In the genomic region with DNA sequence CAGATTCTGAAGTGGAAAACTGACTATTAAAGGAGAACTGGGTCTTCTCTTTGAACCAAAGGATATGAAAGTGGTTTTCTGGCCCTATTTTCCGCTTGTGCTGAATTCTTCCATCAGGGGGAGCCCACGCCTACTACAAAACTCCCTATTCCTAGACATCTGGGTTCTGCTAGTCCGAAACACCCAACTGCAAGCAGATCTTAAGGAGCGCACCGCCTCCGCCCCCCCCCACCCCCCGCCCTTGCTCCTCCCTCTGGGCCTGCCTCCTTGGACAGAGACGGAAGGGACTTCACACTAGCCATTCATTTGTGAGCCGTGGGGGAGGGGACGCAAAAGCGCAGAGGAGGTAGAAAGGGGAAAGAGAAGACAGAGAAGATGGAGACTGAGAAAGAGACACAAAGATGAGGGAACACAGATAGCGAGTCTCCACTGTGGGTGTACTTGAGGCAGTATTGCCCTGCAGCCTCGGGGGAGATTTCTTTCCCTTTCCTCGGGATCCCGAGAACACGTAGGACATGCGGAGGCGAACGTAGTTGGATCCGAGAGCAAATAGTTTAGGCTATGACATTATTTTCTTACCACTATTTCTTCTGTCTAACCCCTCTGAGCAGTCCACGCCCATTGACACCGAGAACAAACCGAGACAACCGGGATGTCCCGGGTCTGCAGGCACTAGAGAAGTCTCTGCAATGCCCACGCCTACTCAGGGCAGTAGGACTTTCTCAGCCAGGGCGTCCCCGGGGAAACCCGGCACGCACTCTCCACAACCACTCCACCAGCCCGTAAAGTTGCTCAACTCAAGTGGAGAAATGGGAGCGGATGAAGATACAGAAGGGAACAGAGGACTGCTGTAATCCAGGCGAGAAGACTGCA, we compare ENCODE assay signal across 8 mouse cellular contexts. TPM values are rescaled to one million over a fixed set of nuclear protein-coding genes. Genes with fewer than 3 reads are reported as not detected.
A peak's percentile ranks its signal among the peaks of the same experiment; 100 is the strongest.
DNase-seq lines count a peak whose midpoint lies in the region; ATAC-seq and TF ChIP-seq lines count a peak whose summit lies in the region.

No protein-coding gene starts in this region.

- peak overlapping the region; percentile 75 for H3K9ac ChIP-seq in hindbrain, embryonic 16.5 days (ENCODE audit: low read depth, low read length)

- peak overlapping the region; percentile 86 for H3K4me3 ChIP-seq in gastrocnemius, adult 2 months
- H3K4me3 ChIP-seq in hindbrain, embryonic 16.5 days (ENCODE audit: low read length): peak overlapping the region; percentile 69

- peak; percentile 91 for ATAC-seq in hindbrain, embryonic 16.5 days

- H3K4me1 ChIP-seq in hindbrain, embryonic 16.5 days (ENCODE audit: control insufficient read depth, insufficient read depth, low read depth, low read length): peaks cover 2% of the 10 kb centered on the region

- peak overlapping the region; percentile 92 for H3K4me2 ChIP-seq in hindbrain, embryonic 16.5 days (ENCODE audit: low read length)

- WGBS in hindbrain, embryonic 16.5 days: under 1% methylated on average over 33 of the region's 33 CpGs

- H3K36me3 ChIP-seq in hindbrain, embryonic 16.5 days (ENCODE audit: control insufficient read depth, insufficient read depth, low read length): no peaks in the 10 kb centered on the region

- H3K9me3 ChIP-seq in hindbrain, embryonic 16.5 days (ENCODE audit: control insufficient read depth, low read length): no peaks in the 10 kb centered on the region

- intact Hi-C loops in gastrocnemius, adult 2 months (cut with DNase I): loop anchor here (10.0 kb wide), 1 partner anchor 354 kb away; no protein-coding TSS in a partner anchor

- TF ChIP-seq CTCF in gastrocnemius, adult 2 months (IDR thresholded peaks at IDR 0.05): peak; percentile 60

- no peaks in the 10 kb centered on the region for H3K27me3 ChIP-seq in hindbrain, embryonic 16.5 days (replicated peaks; ENCODE audit: control insufficient read depth, insufficient read depth, low read length)

- DNase-seq in ZHBTc4 (ENCODE audit: low read depth, low spot score): peak; percentile 81
- peak; percentile 33 to 38 for DNase-seq in cerebellum, postnatal 36 days
- peak; percentile 72 for DNase-seq in gastrocnemius, adult 2 months
- peak; percentile 68 for DNase-seq in left cerebral cortex, adult 11 months (ENCODE audit: low spot score)
- peak; percentile 72 for DNase-seq in lung, postnatal 25 days (ENCODE audit: low spot score)
- peak; percentile 72 for DNase-seq in ovary, postnatal 36 days (ENCODE audit: low spot score)
- peak; percentile 71 for DNase-seq in urinary bladder, postnatal 14 days (ENCODE audit: low spot score)

- peak overlapping the region; percentile 83 for H3K27ac ChIP-seq in gastrocnemius, adult 2 months
- H3K27ac ChIP-seq in hindbrain, embryonic 16.5 days (ENCODE audit: low read depth, low read length): peak overlapping the region; percentile 85

RNA-seq across cellular contexts. Expression of gene Vcan, which starts 1.8 kb away (rescaled TPM):
- total RNA-seq in gastrocnemius, adult 2 months (2021): 1 to 10 TPM; 3.1 to 5.7 TPM
- 29.3 and 32.0 TPM in 2 replicates for polyA plus RNA-seq in hindbrain, embryonic 16.5 days (2015; fragmentation: Nextera tagmentation; extraction: Ambion mirVana)

Comparison
In these comparisons a context has a peak if more than half of its experiments do, and no peak if none do; other contexts are left out.
1. Peak in every context shown above with its lines: DNase-seq, ATAC-seq, H3K4me3 ChIP-seq and H3K27ac ChIP-seq.